Mouse (Mus musculus): ENCODE measurements around the gene Ghr.

DNA sequence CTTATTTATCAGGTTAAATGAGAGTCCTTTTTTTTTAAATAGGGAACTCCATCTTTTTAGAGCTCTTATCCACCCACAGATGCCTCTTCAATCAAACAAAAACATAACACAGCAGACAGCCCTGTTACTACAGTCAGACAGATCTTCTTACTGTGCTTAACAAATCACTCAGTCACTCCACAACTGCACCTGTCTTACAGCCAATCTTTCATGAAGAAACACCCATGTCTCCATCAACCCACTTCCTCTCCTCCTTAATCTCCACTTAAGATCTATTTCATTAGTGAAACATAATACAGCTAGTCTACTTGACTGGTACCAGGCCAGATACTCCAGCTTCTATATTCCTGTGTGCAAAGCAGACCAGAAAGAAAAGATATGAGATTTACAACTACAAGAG lies 153.9 kb downstream of the Ghr start:
- TF ChIP-seq CTCF (IDR thresholded peaks at IDR 0.05; ENCODE audit: extremely low read depth, insufficient read depth, insufficient read length, insufficient replicate concordance), result no peak
- no peak for TF ChIP-seq POLR2A (IDR thresholded peaks at IDR 0.05; ENCODE audit: low read depth, low read length)
